ENCODE assay signal across 25 mouse cellular contexts in the genomic region with DNA sequence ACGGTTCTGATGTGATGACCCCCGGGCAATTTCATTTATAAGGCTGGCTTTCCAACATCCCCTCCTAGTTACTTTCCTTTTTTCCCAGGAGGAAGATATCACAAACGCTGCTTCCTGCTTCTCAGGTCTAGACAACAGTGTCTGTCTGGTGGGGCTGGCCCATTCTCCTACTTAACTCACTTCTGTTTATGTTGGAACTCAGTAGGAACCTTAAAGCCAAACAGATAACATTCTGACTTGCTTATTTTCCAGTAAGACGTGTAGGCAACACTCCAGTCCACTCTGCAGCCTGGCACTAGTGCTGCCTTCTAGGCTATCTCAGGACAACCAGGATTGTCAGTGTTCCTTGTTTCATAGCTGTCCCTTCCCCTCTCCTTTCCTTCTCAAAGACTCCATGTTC.
"Had no signal": no experiment of that assay in that cellular context is flagged by ENCODE, and none has a peak within 500 bp of the region (broad histone marks: within the 10 kb centered on the region; RNA-seq: fewer than 3 reads in every experiment).

No protein-coding gene starts in this region.

- H3K4me2 ChIP-seq: heart, embryonic 11.5 days; hindbrain, embryonic 12.5 days; hindbrain, embryonic 14.5 days; intestine, embryonic 15.5 days; limb, embryonic 12.5 days; liver, embryonic 12.5 days had no signal

- H3K27ac ChIP-seq: gastrocnemius, adult 2 months; hindbrain, embryonic 10.5 days; hindbrain, embryonic 12.5 days; hindbrain, embryonic 14.5 days; intestine, embryonic 15.5 days; layer of hippocampus, adult 2 months; left cerebral cortex, adult 2 months; limb, embryonic 10.5 days; limb, embryonic 12.5 days; liver, embryonic 12.5 days had no signal

- ATAC-seq: forebrain, embryonic 16.5 days; hindbrain, embryonic 16.5 days; inflammation-experienced regulatory T-cells, adult 6 months; intestine, embryonic 15.5 days; intestine, postnatal 0 days; liver, embryonic 12.5 days had no signal

- H3K9me3 ChIP-seq: hindbrain, embryonic 10.5 days; hindbrain, embryonic 12.5 days; intestine, embryonic 15.5 days; limb, embryonic 10.5 days; limb, embryonic 12.5 days; liver, embryonic 12.5 days had no signal

- H3K4me1 ChIP-seq: hindbrain, embryonic 10.5 days; hindbrain, embryonic 12.5 days; intestine, embryonic 15.5 days; limb, embryonic 10.5 days; limb, embryonic 12.5 days; liver, embryonic 12.5 days had no signal

- H3K9ac ChIP-seq: hindbrain, embryonic 12.5 days; hindbrain, embryonic 14.5 days; intestine, embryonic 15.5 days; limb, embryonic 12.5 days; liver, embryonic 12.5 days had no signal

- H3K4me3 ChIP-seq: gastrocnemius, adult 2 months; hindbrain, embryonic 10.5 days; hindbrain, embryonic 12.5 days; intestine, embryonic 15.5 days; layer of hippocampus, adult 2 months; left cerebral cortex, adult 2 months; limb, embryonic 10.5 days; limb, embryonic 12.5 days; liver, embryonic 12.5 days had no signal

- H3K27me3 ChIP-seq: hindbrain, embryonic 12.5 days; intestine, embryonic 15.5 days; limb, embryonic 12.5 days; liver, embryonic 12.5 days had no signal

- DNase-seq: gastrocnemius, adult 2 months; gastrocnemius, postnatal 10 days; gastrocnemius, postnatal 25 days; heart, postnatal 14 days; heart, postnatal 4 days; kidney, adult 18-20 months; kidney, adult 8-10 months; kidney, postnatal 10 days; kidney, postnatal 25 days; kidney, postnatal 4 days; liver had no signal
